Mouse (Mus musculus) ES-E14 (cell line): Measurements from ENCODE around the gene Pibf1. TPM values are rescaled to one million over a fixed set of nuclear protein-coding genes. Genes with fewer than 3 reads are reported as not detected.

Experiments
- DNase-seq: peaks from one replicate; pipeline ENCODE4 v3.0.0-alpha.2; 2013; ENCODE audit warnings: low read depth, low spot score
- H3K27ac ChIP-seq: 2 replicates; pipeline ENCODE4 v1.5.1; 2012; ENCODE audit warnings: low read depth, mild to moderate bottlenecking, low read length, moderate library complexity, mixed read lengths; ENCODE audit not compliant: poor library complexity, insufficient read depth, severe bottlenecking
- H3K36me3 ChIP-seq: 2 replicates; pipeline ENCODE4 v1.6.1; 2012; ENCODE audit warnings: mild to moderate bottlenecking, low read length, moderate library complexity, mixed read lengths; ENCODE audit not compliant: control insufficient read depth, poor library complexity, insufficient read depth, severe bottlenecking
- H3K4me1 ChIP-seq, 2 experiments: fragments of 150-350 bp in 1 of 2; sonication (generic) in 1 of 2; 2 replicates each; pipeline ENCODE4 v1.6.1; 2012; ENCODE audit warnings: low read length in 2 of 2, mild to moderate bottlenecking in 1 of 2, mixed read lengths in 1 of 2; ENCODE audit not compliant: control insufficient read depth in 2 of 2, insufficient read depth in 2 of 2, poor library complexity in 1 of 2
- H3K4me3 ChIP-seq, 2 experiments: fragments of 150-350 bp in 1 of 2; sonication (generic) in 1 of 2; 2 replicates each; pipeline ENCODE4 v1.5.1; 2012; ENCODE audit warnings: low read length in 2 of 2, low read depth in 1 of 2, mild to moderate bottlenecking in 1 of 2, mixed read lengths in 1 of 2; ENCODE audit not compliant: insufficient read depth in 1 of 2, poor library complexity in 1 of 2, severe bottlenecking in 1 of 2
- H3K9ac ChIP-seq: 2 replicates; pipeline ENCODE4 v1.6.1; 2012; ENCODE audit warnings: low read depth, mild to moderate bottlenecking, low read length, mixed read lengths; ENCODE audit not compliant: poor library complexity, insufficient read depth, severe bottlenecking
- H3K9me3 ChIP-seq: fragments of 150-350 bp; sonication (generic); 2 replicates; pipeline ENCODE4 v1.6.1; 2012; ENCODE audit warnings: low read depth, mild to moderate bottlenecking, low read length; ENCODE audit not compliant: control insufficient read depth, insufficient read depth
- CHD2 ChIP-seq: IDR thresholded peaks from 2 replicates; pipeline ENCODE4 v1.6.1; 2014; ENCODE audit warnings: mild to moderate bottlenecking, low read depth, low read length, inconsistent platforms
- HCFC1 ChIP-seq: IDR thresholded peaks from 2 replicates; pipeline ENCODE4 v1.6.1; 2012; ENCODE audit warnings: low read length, inconsistent platforms, borderline replicate concordance; ENCODE audit not compliant: insufficient read depth
- MAFK ChIP-seq: IDR thresholded peaks from 2 replicates; pipeline ENCODE4 v1.6.1; 2014; ENCODE audit warnings: mild to moderate bottlenecking, low read depth, low read length, inconsistent platforms; ENCODE audit not compliant: insufficient read depth
- ZC3H11A ChIP-seq: IDR thresholded peaks from 2 replicates; pipeline ENCODE4 v1.6.1; 2012; ENCODE audit warnings: low read depth, mild to moderate bottlenecking, inconsistent platforms, low read length, borderline replicate concordance
- ZNF384 ChIP-seq: IDR thresholded peaks from 2 replicates; pipeline ENCODE4 v1.6.1; 2012; ENCODE audit warnings: low read depth, low read length, inconsistent platforms
- in situ Hi-C, 2 experiments: fragments of 600-800 bp; cut with MboI; formaldehyde crosslinking; loops; one replicate each; pipeline ENCODE4 v1.15.1; 2025; ENCODE audit warnings: low sequenced_read_pairs in 2 of 2, inconsistent platforms in 1 of 2; ENCODE audit not compliant: unreplicated experiment in 2 of 2
- total RNA-seq: library from RNA; depleted of rRNA; stranded (reverse); fragments of 300-350 nt; gene quantifications from 2 replicates; pipeline ENCODE4 v1.2.3, GENCODE M21; 2012

Pibf1 gene
- total RNA-seq, 1 experiment: 12.9 TPM

DNA sequence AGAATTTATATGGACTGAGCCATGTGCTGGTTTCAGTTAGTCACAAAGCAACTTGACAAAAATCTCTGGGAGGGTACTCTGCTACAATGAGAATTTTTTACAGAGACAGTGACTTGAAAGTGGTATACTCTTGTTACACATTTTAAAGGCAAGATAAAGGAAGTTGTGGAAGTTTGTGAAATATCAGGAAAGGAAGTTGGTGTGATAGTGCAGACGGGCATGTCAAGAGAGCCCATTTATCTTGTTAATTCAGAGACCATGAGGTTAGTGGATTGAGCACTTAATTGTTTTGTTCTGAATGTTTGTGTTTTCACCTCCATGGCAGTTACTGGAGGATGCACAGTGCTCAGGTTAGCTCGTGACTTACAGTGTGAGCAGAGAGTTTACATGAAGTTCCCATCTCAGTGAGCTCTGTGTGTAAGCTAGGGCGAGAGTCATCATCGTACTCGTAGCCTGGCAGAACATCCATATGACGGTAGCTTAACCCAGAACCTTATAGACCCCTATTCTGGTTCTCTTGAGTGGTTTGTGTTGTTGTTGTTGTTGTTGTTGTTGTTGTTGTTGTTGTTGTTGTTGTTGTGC is 5.4 kb downstream of the Pibf1 start:
- H3K9ac ChIP-seq: no peak overlapping the region
- no peaks in the 10 kb centered on the region for H3K9me3 ChIP-seq
- peaks cover 12% of the 10 kb centered on the region for H3K36me3 ChIP-seq
- no peaks in the 10 kb centered on the region for H3K4me1 ChIP-seq
- no peak for TF ChIP-seq ZNF384
- no peak for TF ChIP-seq HCFC1
- no peak for TF ChIP-seq ZC3H11A
- no peak for TF ChIP-seq CHD2
- TF ChIP-seq MAFK: no peak
- no peak overlapping the region for H3K4me3 ChIP-seq
- no peak for DNase-seq
- H3K27ac ChIP-seq: no peak overlapping the region
- in situ Hi-C loops: no loop called here

DNA sequence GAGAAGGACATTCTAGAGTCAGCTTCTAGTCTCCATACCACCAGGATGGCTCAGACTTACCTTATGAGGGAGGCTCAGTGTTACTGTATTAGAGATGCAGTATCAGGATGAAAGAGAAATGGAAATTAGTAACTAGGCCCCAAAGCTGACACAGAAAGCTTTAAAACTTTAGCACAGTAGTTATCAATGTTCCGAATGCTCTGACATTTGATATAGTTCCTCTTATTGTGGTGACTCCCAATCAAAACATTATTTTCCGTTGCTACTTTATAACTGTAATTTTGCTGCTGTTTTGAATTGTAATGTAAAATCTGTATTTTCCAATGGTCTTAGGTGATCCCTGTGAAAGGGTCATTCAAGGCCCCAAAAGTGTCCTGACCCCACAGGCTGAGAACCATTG is 7.4 kb downstream of the Pibf1 start:
- in situ Hi-C loops: no loop called here
- Histone ChIP-seq H3K9ac (no peak overlapping the region), H3K36me3 (peaks cover 14% of the 10 kb centered on the region), H3K9me3 (no peaks in the 10 kb centered on the region), H3K4me1 (no peaks in the 10 kb centered on the region), H3K4me3 (no peak overlapping the region), H3K27ac (no peak overlapping the region)
- no peak for DNase-seq
- no peak for TF ChIP-seq CHD2
- TF ChIP-seq ZC3H11A: no peak
- no peak for TF ChIP-seq ZNF384
- TF ChIP-seq HCFC1: no peak
- TF ChIP-seq MAFK: no peak

DNA sequence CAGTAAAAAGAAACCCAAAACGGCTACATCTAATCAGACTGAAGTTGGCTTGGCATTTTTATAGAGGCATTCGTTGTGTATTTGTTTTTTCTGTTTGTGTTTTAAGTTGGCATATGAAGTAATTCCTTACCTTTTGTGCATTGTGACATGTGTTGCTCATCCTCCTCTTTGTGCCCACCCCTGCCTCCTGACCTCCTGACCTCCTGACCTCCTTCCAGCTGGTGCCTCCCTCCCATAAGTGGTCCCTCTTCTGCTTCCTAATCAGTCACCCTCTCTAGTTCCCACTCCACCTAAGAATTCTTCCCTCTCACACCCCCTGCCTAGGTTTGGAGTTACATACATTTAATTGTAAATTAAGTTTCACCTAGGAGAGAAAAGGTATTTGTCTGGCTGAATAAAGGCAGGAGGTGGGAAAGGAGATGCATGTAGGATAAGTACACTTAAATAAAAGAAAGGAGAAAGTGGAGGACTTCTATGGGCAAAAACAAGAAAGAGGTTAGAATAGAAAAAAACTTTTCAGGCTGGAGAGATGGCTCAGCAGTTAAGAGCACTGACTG is 8.5 kb downstream of the Pibf1 start:
- no peak overlapping the region for H3K9ac ChIP-seq
- no peaks in the 10 kb centered on the region for H3K4me1 ChIP-seq
- no peak overlapping the region for H3K4me3 ChIP-seq
- in situ Hi-C loops: no loop called here
- no peaks in the 10 kb centered on the region for H3K9me3 ChIP-seq
- TF ChIP-seq HCFC1: no peak
- no peak for TF ChIP-seq CHD2
- 0 out of 2 replicates have a peak, but pooled peaks have one; percentile 13 for TF ChIP-seq ZNF384
- TF ChIP-seq ZC3H11A: no peak
- TF ChIP-seq MAFK: no peak
- H3K27ac ChIP-seq: no peak overlapping the region
- peak; percentile 50 for DNase-seq
- peaks cover 11% of the 10 kb centered on the region for H3K36me3 ChIP-seq

DNA sequence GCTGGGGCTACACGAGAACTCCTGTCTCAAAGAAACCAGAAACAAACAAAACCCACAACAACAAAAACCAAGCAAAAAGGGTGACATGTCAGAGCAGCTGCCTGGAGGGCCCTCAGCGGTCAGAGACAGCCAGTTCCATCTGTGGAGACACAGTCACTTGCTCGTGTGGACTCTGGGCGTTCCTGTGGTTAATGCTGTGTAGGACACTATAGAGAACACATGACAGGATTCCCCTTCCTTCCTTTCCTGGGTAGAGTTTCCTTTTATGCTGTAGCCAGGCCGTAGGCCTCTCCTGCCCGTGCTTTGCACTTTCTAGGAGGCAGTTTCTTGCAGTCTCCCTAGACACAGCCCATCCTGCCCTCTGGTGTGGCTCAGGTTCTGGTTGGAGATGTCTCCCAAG is 9.5 kb downstream of the Pibf1 start:
- H3K4me1 ChIP-seq: no peaks in the 10 kb centered on the region
- in situ Hi-C loops: no loop called here
- no peak for DNase-seq
- H3K9me3 ChIP-seq: no peaks in the 10 kb centered on the region
- no peak for TF ChIP-seq HCFC1
- TF ChIP-seq ZC3H11A: no peak
- TF ChIP-seq ZNF384: no peak
- H3K9ac ChIP-seq: no peak overlapping the region
- no peak overlapping the region for H3K27ac ChIP-seq
- no peak overlapping the region for H3K4me3 ChIP-seq
- H3K36me3 ChIP-seq: peaks cover 6% of the 10 kb centered on the region

DNA sequence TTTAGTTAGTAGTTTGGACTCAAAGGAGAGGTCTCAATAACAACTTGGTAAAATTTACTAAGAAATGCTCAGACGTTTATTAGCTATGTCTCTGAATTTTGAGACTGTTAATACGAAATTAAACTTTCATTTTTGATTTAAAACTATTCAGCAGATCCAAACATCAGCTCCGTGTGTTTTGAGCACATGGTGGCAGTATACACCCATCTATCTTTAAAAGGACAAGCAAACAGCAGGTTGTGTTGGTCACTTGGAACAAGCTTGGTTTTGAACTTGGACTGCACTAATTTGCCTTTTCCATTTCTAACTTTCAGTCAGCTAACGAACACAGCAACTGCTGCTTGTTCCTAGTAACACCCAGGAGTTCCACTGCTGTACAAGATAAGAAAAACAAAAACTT is 18.4 kb downstream of the Pibf1 start:
- in situ Hi-C loops: no loop called here
- Histone ChIP-seq H3K4me3 (no peak overlapping the region), H3K27ac (no peak overlapping the region), H3K36me3 (peaks cover 2% of the 10 kb centered on the region; the same call in 1 of the 2 replicates), H3K9ac (no peak overlapping the region), H3K9me3 (no peaks in the 10 kb centered on the region), H3K4me1 (no peaks in the 10 kb centered on the region)
- DNase-seq: no peak
- TF ChIP-seq CHD2 (no peak), MAFK (no peak), ZNF384 (no peak), HCFC1 (no peak), ZC3H11A (no peak)
